In the genomic region with DNA sequence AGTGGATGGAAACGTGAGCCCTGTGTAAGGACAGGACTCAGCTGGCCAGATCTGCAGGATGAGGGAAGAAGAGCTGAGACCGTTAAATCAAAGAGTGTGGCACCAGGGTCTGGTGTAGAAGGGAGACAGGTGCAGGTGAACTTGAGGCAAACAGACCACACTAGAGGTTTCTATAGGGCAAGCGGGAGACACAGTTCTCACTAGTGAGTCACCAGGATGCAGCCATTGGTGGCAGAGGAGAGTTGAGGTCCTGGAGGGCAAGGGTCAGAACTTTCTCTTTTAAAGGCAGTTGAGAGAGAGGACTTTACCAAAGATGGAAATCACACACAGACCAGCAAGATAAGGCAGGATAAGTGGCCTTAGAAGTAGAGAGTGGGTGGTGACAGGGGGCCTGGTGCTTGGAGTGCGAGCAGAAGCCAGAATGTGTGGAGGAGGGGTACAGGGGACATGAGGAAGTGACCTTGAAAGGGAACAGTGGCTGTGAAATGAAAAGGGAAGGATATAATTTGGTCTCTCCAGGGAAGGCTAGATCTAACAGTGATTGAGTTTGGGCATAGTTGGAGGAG, we compare ENCODE assay signal across 24 mouse cellular contexts. TPM values are rescaled to one million over a fixed set of nuclear protein-coding genes. Genes with fewer than 3 reads are reported as not detected.
DNase-seq lines count a peak whose midpoint lies in the region; ATAC-seq and TF ChIP-seq lines count a peak whose summit lies in the region.
"Had no signal": no experiment of that assay in that cellular context is flagged by ENCODE, and none has a peak within 500 bp of the region (broad histone marks: within the 10 kb centered on the region; RNA-seq: fewer than 3 reads in every experiment).

No protein-coding gene starts in this region.

- H3K9ac ChIP-seq in heart, embryonic 13.5 days, result peak overlapping the region; percentile 48
- H3K9ac ChIP-seq in lung, embryonic 14.5 days, result no peak overlapping the region
- H3K9ac ChIP-seq in intestine, embryonic 16.5 days (ENCODE audit: low read depth, low read length), result no peak overlapping the region
- H3K9ac ChIP-seq: limb, embryonic 15.5 days; liver, embryonic 14.5 days; midbrain, embryonic 13.5 days; stomach, embryonic 15.5 days had no signal

- no peak overlapping the region for H3K4me2 ChIP-seq in heart, embryonic 13.5 days
- no peak overlapping the region for H3K4me2 ChIP-seq in lung, embryonic 14.5 days
- no peak overlapping the region for H3K4me2 ChIP-seq in intestine, embryonic 16.5 days (ENCODE audit: low read depth, low read length)
- H3K4me2 ChIP-seq: limb, embryonic 15.5 days; midbrain, embryonic 13.5 days; stomach, embryonic 15.5 days had no signal

- no peaks in the 10 kb centered on the region for H3K27me3 ChIP-seq in heart, embryonic 13.5 days (replicated peaks)
- H3K27me3 ChIP-seq in lung, embryonic 14.5 days (ENCODE audit: insufficient read depth, low read length), result no peaks in the 10 kb centered on the region
- H3K27me3 ChIP-seq in intestine, embryonic 16.5 days (replicated peaks; ENCODE audit: control insufficient read depth, insufficient read depth, low read length), result no peaks in the 10 kb centered on the region
- no peaks in the 10 kb centered on the region for H3K27me3 ChIP-seq in limb, embryonic 10.5 days (ENCODE audit: low read depth, poor library complexity, severe bottlenecking)
- H3K27me3 ChIP-seq: limb, embryonic 15.5 days; midbrain, embryonic 13.5 days; Patski; stomach, embryonic 15.5 days had no signal

- 32% methylated on average over 4 of the region's 4 CpGs for WGBS in heart, embryonic 13.5 days
- WGBS in lung, embryonic 14.5 days, result 43% methylated on average over 4 of the region's 4 CpGs
- WGBS in intestine, embryonic 16.5 days, result 54% methylated on average over 4 of the region's 4 CpGs
- WGBS in limb, embryonic 10.5 days, result 71% methylated on average over 4 of the region's 4 CpGs

- H3K4me1 ChIP-seq in heart, embryonic 13.5 days, result peaks cover 95% of the 10 kb centered on the region
- peaks cover 7% of the 10 kb centered on the region; the same call in 1 of the 2 replicates for H3K4me1 ChIP-seq in lung, embryonic 14.5 days (ENCODE audit: insufficient read depth)
- H3K4me1 ChIP-seq in intestine, embryonic 16.5 days (ENCODE audit: control insufficient read depth, insufficient read depth, low read length), result peaks cover 11% of the 10 kb centered on the region
- no peaks in the 10 kb centered on the region for H3K4me1 ChIP-seq in limb, embryonic 10.5 days
- H3K4me1 ChIP-seq: forebrain, embryonic 10.5 days; limb, embryonic 15.5 days; midbrain, embryonic 13.5 days; stomach, embryonic 15.5 days had no signal

- peak; percentile 72; the same call in 1 of the 2 replicates for ATAC-seq in heart, embryonic 13.5 days (ENCODE audit: extremely low read depth, insufficient number of reproducible peaks, low FRiP score, low TSS enrichment)
- no peak for ATAC-seq in lung, embryonic 14.5 days (ENCODE audit: insufficient read depth)
- ATAC-seq in common myeloid progenitor, adult 5-6 weeks (replicated peaks; ENCODE audit: low read depth, poor library complexity, severe bottlenecking), result 0 out of 2 replicates have a peak, but pooled peaks have one; percentile 18
- peak; percentile 45; the same call in 1 of the 2 replicates for ATAC-seq in intestine, embryonic 16.5 days
- ATAC-seq: hindbrain, postnatal 0 days; midbrain, embryonic 13.5 days; Patski had no signal

- H3K9me3 ChIP-seq in heart, embryonic 13.5 days, result no peaks in the 10 kb centered on the region
- no peaks in the 10 kb centered on the region for H3K9me3 ChIP-seq in lung, embryonic 14.5 days (ENCODE audit: low read depth, low read length)
- no peaks in the 10 kb centered on the region for H3K9me3 ChIP-seq in intestine, embryonic 16.5 days (ENCODE audit: control insufficient read depth, low read length)
- no peaks in the 10 kb centered on the region for H3K9me3 ChIP-seq in limb, embryonic 10.5 days (replicated peaks)
- H3K9me3 ChIP-seq: forebrain, embryonic 10.5 days; limb, embryonic 15.5 days; midbrain, embryonic 13.5 days; stomach, embryonic 15.5 days had no signal

- DNase-seq in heart, adult 11 months, result no peak
- DNase-seq in lung, embryonic 14.5 days, result no peak
- DNase-seq in lung, postnatal 10 days, result no peak
- DNase-seq in limb, embryonic 10.5 days (ENCODE audit: low spot score), result no peak
- DNase-seq: B cell, adult 2 months; cerebellum, adult 11 months; cerebellum, adult 9-11 months; gastrocnemius, postnatal 36 days; kidney, adult 18-20 months; kidney, postnatal 4 days; thymus, postnatal 4 days had no signal

- H3K36me3 ChIP-seq in heart, embryonic 13.5 days, result peaks cover 56% of the 10 kb centered on the region
- H3K36me3 ChIP-seq in lung, embryonic 14.5 days (ENCODE audit: insufficient read depth), result no peaks in the 10 kb centered on the region
- no peaks in the 10 kb centered on the region for H3K36me3 ChIP-seq in intestine, embryonic 16.5 days (ENCODE audit: control insufficient read depth, insufficient read depth, low read length)
- no peaks in the 10 kb centered on the region for H3K36me3 ChIP-seq in limb, embryonic 10.5 days
- H3K36me3 ChIP-seq: forebrain, embryonic 10.5 days; G1E; limb, embryonic 15.5 days; midbrain, embryonic 13.5 days had no signal

- peak overlapping the region; percentile 96 for H3K27ac ChIP-seq in heart, embryonic 13.5 days (replicated peaks)
- peak overlapping the region; percentile 28; the same call in 1 of the 2 replicates for H3K27ac ChIP-seq in lung, embryonic 14.5 days (ENCODE audit: low read depth)
- H3K27ac ChIP-seq in intestine, embryonic 16.5 days (ENCODE audit: low read length), result no peak overlapping the region
- H3K27ac ChIP-seq in limb, embryonic 10.5 days, result no peak overlapping the region
- H3K27ac ChIP-seq: forebrain, embryonic 10.5 days; hindbrain, postnatal 0 days; left cerebral cortex, adult 2 months; limb, embryonic 15.5 days; liver, embryonic 14.5 days; midbrain, embryonic 13.5 days; stomach, embryonic 15.5 days had no signal

- no peak for TF ChIP-seq CTCF in lung, embryonic 14.5 days (IDR thresholded peaks at IDR 0.05; ENCODE audit: low read depth)

- H3K4me3 ChIP-seq in heart, embryonic 13.5 days, result no peak overlapping the region
- H3K4me3 ChIP-seq in lung, embryonic 14.5 days (ENCODE audit: low read depth, low read length), result no peak overlapping the region
- no peak overlapping the region for H3K4me3 ChIP-seq in intestine, embryonic 16.5 days (ENCODE audit: low read length)
- no peak overlapping the region for H3K4me3 ChIP-seq in limb, embryonic 10.5 days
- H3K4me3 ChIP-seq: forebrain, embryonic 10.5 days; left cerebral cortex, adult 2 months; limb, embryonic 15.5 days; midbrain, embryonic 13.5 days; stomach, embryonic 15.5 days had no signal

RNA-seq across cellular contexts. Expression of gene Mical2, which starts 32.8 kb away (rescaled TPM):
- polyA plus RNA-seq in heart, embryonic 13.5 days (2015; fragmentation: Nextera tagmentation; extraction: Ambion mirVana), result 105 and 109 TPM in 2 replicates
- 15.3 and 18.3 TPM in 2 replicates for polyA plus RNA-seq in lung, embryonic 14.5 days (2014; fragmentation: Nextera tagmentation; extraction: Ambion mirVana)
- total RNA-seq in common myeloid progenitor, adult 5-6 weeks (2017), result 1.6 and 2.2 TPM in 2 replicates
- polyA plus RNA-seq in intestine, embryonic 16.5 days (2015; fragmentation: Nextera tagmentation; extraction: Ambion mirVana), result 18.3 and 19.0 TPM in 2 replicates
- 0.96 and 1.2 TPM in 2 replicates for polyA plus RNA-seq in limb, embryonic 10.5 days (2016; fragmentation: Nextera tagmentation; extraction: Ambion mirVana)
- total RNA-seq: CH12.LX had no signal
- polyA plus RNA-seq: G1E had no signal

Comparison
In these comparisons a context has a peak if more than half of its experiments do, and no peak if none do; other contexts are left out.
1. H3K27ac ChIP-seq: peak in heart, embryonic 13.5 days (single experiment) and lung, embryonic 14.5 days (single experiment); none in intestine, embryonic 16.5 days (single experiment) and limb, embryonic 10.5 days (single experiment).